Comparison of ENCODE assay signal across 7 mouse cellular contexts in genomic region chr2:154569836-154570286, GRCm38 (mm10). TPM values are rescaled to one million over a fixed set of nuclear protein-coding genes. Genes with fewer than 3 reads are reported as not detected.
DNase-seq lines count a peak whose midpoint lies in the region; ATAC-seq and TF ChIP-seq lines count a peak whose summit lies in the region.

Gene E2f1 (minus strand): TSS chr2:154569892.

- intact Hi-C loops in left cerebral cortex, postnatal 4 days (cut with DNase I), result no loop called here

- no peaks in the 10 kb centered on the region for H3K27me3 ChIP-seq in intestine, postnatal 0 days (replicated peaks; ENCODE audit: control insufficient read depth, insufficient read depth, low read length)
- H3K27me3 ChIP-seq in midbrain, embryonic 12.5 days, result no peaks in the 10 kb centered on the region
- no peaks in the 10 kb centered on the region for H3K27me3 ChIP-seq in small intestine, adult 2 months (ENCODE audit: control insufficient read depth, insufficient read depth, low read length)

- peak within 1 kb of the TSS; percentile 55 for H3K9ac ChIP-seq in intestine, postnatal 0 days (ENCODE audit: low read depth, low read length)
- peak within 1 kb of the TSS; percentile 79 for H3K9ac ChIP-seq in midbrain, embryonic 12.5 days (replicated peaks)

- no peaks in the 10 kb centered on the region for H3K36me3 ChIP-seq in intestine, postnatal 0 days (ENCODE audit: control insufficient read depth, insufficient read depth)
- no peaks in the 10 kb centered on the region for H3K36me3 ChIP-seq in midbrain, embryonic 12.5 days
- no peaks in the 10 kb centered on the region for H3K36me3 ChIP-seq in small intestine, adult 2 months (ENCODE audit: control insufficient read depth, insufficient read depth, low read length)

- H3K4me3 ChIP-seq in intestine, postnatal 0 days (ENCODE audit: low read depth, low read length), result peak within 1 kb of the TSS; percentile 85
- peak within 1 kb of the TSS; percentile 91 for H3K4me3 ChIP-seq in midbrain, embryonic 12.5 days
- peak within 1 kb of the TSS; percentile 71 for H3K4me3 ChIP-seq in small intestine, adult 2 months (ENCODE audit: low read depth, low read length)

- peak within 1 kb of the TSS; percentile 89 for H3K4me2 ChIP-seq in intestine, postnatal 0 days (replicated peaks; ENCODE audit: low read depth)
- peak within 1 kb of the TSS; percentile 80 for H3K4me2 ChIP-seq in midbrain, embryonic 12.5 days (replicated peaks)

- TF ChIP-seq CTCF in intestine, postnatal 0 days (IDR thresholded peaks at IDR 0.05; ENCODE audit: low read depth), result peak; percentile 43; the same call in 1 of the 2 replicates
- no peak for TF ChIP-seq CTCF in small intestine, adult 2 months (IDR thresholded peaks at IDR 0.05; ENCODE audit: extremely low read depth, insufficient read length, insufficient replicate concordance, low read depth, low read length)

- no peak for TF ChIP-seq POLR2A in small intestine, adult 2 months (IDR thresholded peaks at IDR 0.05; ENCODE audit: low read depth, low read length)

- no peaks in the 10 kb centered on the region for H3K9me3 ChIP-seq in intestine, postnatal 0 days (ENCODE audit: control insufficient read depth)
- no peaks in the 10 kb centered on the region for H3K9me3 ChIP-seq in midbrain, embryonic 12.5 days

- ATAC-seq in intestine, postnatal 0 days, result peak; percentile 97
- peak; percentile 96 for ATAC-seq in midbrain, embryonic 12.5 days (ENCODE audit: low FRiP score, low read depth)

- DNase-seq in adrenal gland, adult 2 months, result peak; percentile 98
- peak; percentile 94 for DNase-seq in embryo, embryonic 11.5 days (ENCODE audit: low read depth, low spot score)
- DNase-seq in gastrocnemius, postnatal 4 days (ENCODE audit: low spot score in 2 of 2), result peak; percentile 96 to 97
- DNase-seq in left cerebral cortex, postnatal 4 days, result peak; percentile 98

- 0% methylated on average over 38 of the region's 44 CpGs for WGBS in intestine, postnatal 0 days
- 0% methylated on average over 35 of the region's 44 CpGs for WGBS in midbrain, embryonic 12.5 days
- WGBS in small intestine, adult 2 months, result 0% methylated on average over 40 of the region's 44 CpGs

- no peaks in the 10 kb centered on the region for H3K4me1 ChIP-seq in intestine, postnatal 0 days (replicated peaks; ENCODE audit: control insufficient read depth, insufficient read depth, low read length)
- H3K4me1 ChIP-seq in midbrain, embryonic 12.5 days, result peaks cover 51% of the 10 kb centered on the region
- H3K4me1 ChIP-seq in small intestine, adult 2 months (ENCODE audit: control insufficient read depth, insufficient read depth, insufficient read length, low read length), result peaks cover 5% of the 10 kb centered on the region; the same call in 1 of the 2 replicates

- peak within 1 kb of the TSS; percentile 74 for H3K27ac ChIP-seq in intestine, postnatal 0 days (ENCODE audit: low read depth, low read length)
- peak within 1 kb of the TSS; percentile 91 for H3K27ac ChIP-seq in midbrain, embryonic 12.5 days (replicated peaks)
- no peak within 1 kb of the TSS for H3K27ac ChIP-seq in small intestine, adult 2 months (ENCODE audit: insufficient read depth, low read depth, low read length)

RNA-seq across cellular contexts. Expression of gene E2f1, which starts in this region (rescaled TPM):
- 1 to 10 TPM; 7.4 to 8.7 TPM for total RNA-seq in adrenal gland, adult 2 months (2021)
- 12.3 and 14.9 TPM in 2 replicates for polyA plus RNA-seq in adrenal gland, adult 2 months (2012; rRNA removed)
- total RNA-seq in gastrocnemius, postnatal 4 days (2021), result 10 to 100 TPM; 16.6 TPM
- polyA plus RNA-seq in intestine, postnatal 0 days (2015; fragmentation: Nextera tagmentation; extraction: Ambion mirVana), result 5.5 and 5.9 TPM in 2 replicates
- 10 to 100 TPM; 10.8 to 11.9 TPM for total RNA-seq in left cerebral cortex, postnatal 4 days (2021)
- polyA plus RNA-seq in midbrain, embryonic 12.5 days (2016; fragmentation: Nextera tagmentation; extraction: Ambion mirVana), result 36.0 and 41.1 TPM in 2 replicates
- polyA plus RNA-seq in small intestine, adult 2 months (2012; rRNA removed), result 7.1 and 14.5 TPM in 2 replicates
